Mouse (Mus musculus) C2C12 (cell line): ENCODE data around the gene Krt10. TPM values are rescaled to one million over a fixed set of nuclear protein-coding genes. Genes with fewer than 3 reads are reported as not detected.

Experiments
- H3K27me3 ChIP-seq: one replicate; pipeline ENCODE4 v1.6.1; 2011; ENCODE audit not compliant: control insufficient read depth, insufficient read depth, insufficient read length
- H3K36me3 ChIP-seq: one replicate; pipeline ENCODE4 v1.6.1; 2011; ENCODE audit not compliant: control insufficient read depth, insufficient read depth
- H3K4me3 ChIP-seq: one replicate; pipeline ENCODE4 v1.5.1; 2011; ENCODE audit warnings: mild to moderate bottlenecking, control low read depth; ENCODE audit not compliant: poor library complexity, insufficient read depth, severe bottlenecking
- H3K79me2 ChIP-seq: one replicate; pipeline ENCODE4 v1.6.1; 2011; ENCODE audit not compliant: control insufficient read depth, insufficient read depth
- H3K79me3 ChIP-seq: one replicate; pipeline ENCODE4 v1.6.1; 2011; ENCODE audit warnings: low read depth, control low read depth
- H3ac ChIP-seq: one replicate; pipeline ENCODE3; 2011; ENCODE audit warnings: low read depth; ENCODE audit not compliant: control insufficient read depth, insufficient read length
- CEBPB ChIP-seq: IDR thresholded peaks from one replicate; pipeline ENCODE4 v1.6.1; 2011; ENCODE audit warnings: low read depth, mild to moderate bottlenecking, control low read depth, moderate library complexity
- CTCF ChIP-seq: IDR thresholded peaks from one replicate; pipeline ENCODE4 v1.5.1; 2011; ENCODE audit not compliant: control insufficient read depth, insufficient read depth, insufficient read length
- FOSL1 ChIP-seq: IDR thresholded peaks from one replicate; pipeline ENCODE4 v1.8.0; 2011; ENCODE audit warnings: mild to moderate bottlenecking, low read length; ENCODE audit not compliant: poor library complexity, insufficient read depth, severe bottlenecking
- MAX ChIP-seq: IDR thresholded peaks from one replicate; pipeline ENCODE4 v1.6.1; 2011; ENCODE audit warnings: mild to moderate bottlenecking, control low read depth
- MYOD1 ChIP-seq: IDR thresholded peaks from one replicate; pipeline ENCODE4 v1.6.1; 2011; ENCODE audit warnings: low read depth; ENCODE audit not compliant: control insufficient read depth, insufficient read length
- MYOG ChIP-seq: IDR thresholded peaks from one replicate; pipeline ENCODE4 v1.6.1; 2011; ENCODE audit not compliant: control insufficient read depth, insufficient read length; ENCODE audit errors: extremely low read depth
- USF1 ChIP-seq: IDR thresholded peaks from one replicate; pipeline ENCODE4 v1.6.1; 2011; ENCODE audit warnings: low read depth, mild to moderate bottlenecking, control low read depth, moderate library complexity
- polyA plus RNA-seq: library from polyadenylated mRNA; unstranded; fragments of >200 nt; fragmentation: generic; extraction: Trizol; gene quantifications from one replicate; pipeline ENCODE4 v1.2.1, GENCODE M21; 2012; ENCODE audit warnings: missing spikeins

The Krt10 gene
- polyA plus RNA-seq, 1 experiment, result 3.7 TPM

DNA sequence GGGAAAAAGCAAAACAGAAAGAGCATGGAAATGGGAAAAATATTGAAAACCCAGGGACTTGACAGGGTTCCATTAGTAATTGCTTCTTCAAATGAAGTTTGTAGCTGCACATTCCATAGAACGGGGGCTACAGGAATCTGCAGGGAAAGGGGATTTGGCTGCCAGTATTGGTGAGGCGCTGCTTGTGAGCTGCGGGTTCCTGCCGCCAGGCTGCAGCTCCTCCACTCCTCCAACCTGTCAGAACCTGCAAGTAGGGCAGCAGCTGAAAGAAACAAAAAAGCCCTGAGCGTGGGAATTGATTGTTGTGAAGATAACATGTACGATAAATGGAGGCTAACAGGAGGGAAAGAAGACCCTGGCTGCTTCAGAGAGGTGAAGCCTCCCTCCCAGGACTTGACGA, 1.7 kb upstream of the Krt10 start:
- no peak overlapping the region for H3K4me3 ChIP-seq
- H3K79me2 ChIP-seq, result no peaks in the 10 kb centered on the region
- H3K27me3 ChIP-seq, result no peaks in the 10 kb centered on the region
- TF ChIP-seq USF1 (no peak), MAX (no peak), CTCF (no peak), MYOD1 (no peak), CEBPB (no peak), MYOG (no peak), FOSL1 (no peak)
- H3K36me3 ChIP-seq, result peaks cover 3% of the 10 kb centered on the region
- H3K79me3 ChIP-seq, result no peaks in the 10 kb centered on the region
- H3ac ChIP-seq, result no peak overlapping the region

GRCm38 (mm10) chr11:99388661-99389060, 503 bp downstream of the Krt10 start:
- no peak overlapping the region for H3ac ChIP-seq
- peaks cover 3% of the 10 kb centered on the region for H3K36me3 ChIP-seq
- no peaks in the 10 kb centered on the region for H3K27me3 ChIP-seq
- H3K4me3 ChIP-seq, result no peak overlapping the region
- no peak for TF ChIP-seq CTCF
- TF ChIP-seq MYOD1, result no peak
- TF ChIP-seq MYOG, result no peak
- no peak for TF ChIP-seq USF1
- no peak for TF ChIP-seq FOSL1
- no peak for TF ChIP-seq MAX
- TF ChIP-seq CEBPB, result no peak
- H3K79me3 ChIP-seq, result no peaks in the 10 kb centered on the region
- no peaks in the 10 kb centered on the region for H3K79me2 ChIP-seq

GRCm38 (mm10) chr11:99385813-99386721, 3.1 kb downstream of the Krt10 start:
- no peaks in the 10 kb centered on the region for H3K27me3 ChIP-seq
- peak overlapping the region; percentile 70 for H3ac ChIP-seq
- H3K4me3 ChIP-seq, result peak overlapping the region; percentile 53
- H3K36me3 ChIP-seq, result peaks cover 3% of the 10 kb centered on the region
- H3K79me2 ChIP-seq, result no peaks in the 10 kb centered on the region
- no peak for TF ChIP-seq MYOD1
- no peak for TF ChIP-seq MAX
- no peak for TF ChIP-seq USF1
- no peak for TF ChIP-seq FOSL1
- TF ChIP-seq CEBPB, result no peak
- TF ChIP-seq MYOG, result no peak
- no peak for TF ChIP-seq CTCF
- no peaks in the 10 kb centered on the region for H3K79me3 ChIP-seq

DNA sequence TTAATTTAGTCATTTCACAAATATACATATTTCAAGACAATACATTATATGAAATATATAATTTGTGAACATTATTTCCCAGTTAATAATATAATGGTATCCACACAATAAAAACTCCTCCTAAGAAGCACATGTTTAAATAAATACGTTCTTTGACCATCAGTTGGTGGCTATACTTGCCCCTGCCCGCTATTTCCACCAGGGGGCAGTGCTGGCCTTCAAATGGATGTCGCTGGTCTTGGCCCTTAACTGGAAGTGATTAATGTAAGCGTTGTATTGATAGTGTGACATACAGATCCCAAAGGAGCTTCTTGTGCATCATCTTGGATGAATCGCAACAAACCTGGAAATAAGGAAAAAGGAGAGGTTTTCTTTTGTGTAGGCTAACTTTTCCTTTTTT, 9.6 kb downstream of the Krt10 start:
- H3K27me3 ChIP-seq, result peaks cover 16% of the 10 kb centered on the region
- no peak overlapping the region for H3K4me3 ChIP-seq
- TF ChIP-seq MYOG (no peak), CTCF (peak; percentile 58)

GRCm38 (mm10) chr11:99374803-99375202, 14.4 kb downstream of the Krt10 start, which contains the start of gene Krt28:
Gene Krt28 (minus strand): TSS chr11:99374903.
- Histone ChIP-seq H3K36me3 (no peaks in the 10 kb centered on the region), H3ac (no peak within 1 kb of the TSS), H3K79me2 (no peaks in the 10 kb centered on the region), H3K79me3 (no peaks in the 10 kb centered on the region), H3K27me3 (peaks cover 46% of the 10 kb centered on the region), H3K4me3 (no peak within 1 kb of the TSS)
- TF ChIP-seq CTCF (no peak), USF1 (no peak), MYOD1 (no peak), MYOG (no peak), MAX (no peak), CEBPB (no peak), FOSL1 (no peak)

More for the DNA sequence above, 9.6 kb downstream of the Krt10 start:
- H3K36me3 ChIP-seq, result no peaks in the 10 kb centered on the region
- no peak overlapping the region for H3ac ChIP-seq
- H3K79me2 ChIP-seq, result no peaks in the 10 kb centered on the region
- H3K79me3 ChIP-seq, result no peaks in the 10 kb centered on the region
